Mouse (Mus musculus): ENCODE data around the gene Tox2.

The Tox2 gene

DNA sequence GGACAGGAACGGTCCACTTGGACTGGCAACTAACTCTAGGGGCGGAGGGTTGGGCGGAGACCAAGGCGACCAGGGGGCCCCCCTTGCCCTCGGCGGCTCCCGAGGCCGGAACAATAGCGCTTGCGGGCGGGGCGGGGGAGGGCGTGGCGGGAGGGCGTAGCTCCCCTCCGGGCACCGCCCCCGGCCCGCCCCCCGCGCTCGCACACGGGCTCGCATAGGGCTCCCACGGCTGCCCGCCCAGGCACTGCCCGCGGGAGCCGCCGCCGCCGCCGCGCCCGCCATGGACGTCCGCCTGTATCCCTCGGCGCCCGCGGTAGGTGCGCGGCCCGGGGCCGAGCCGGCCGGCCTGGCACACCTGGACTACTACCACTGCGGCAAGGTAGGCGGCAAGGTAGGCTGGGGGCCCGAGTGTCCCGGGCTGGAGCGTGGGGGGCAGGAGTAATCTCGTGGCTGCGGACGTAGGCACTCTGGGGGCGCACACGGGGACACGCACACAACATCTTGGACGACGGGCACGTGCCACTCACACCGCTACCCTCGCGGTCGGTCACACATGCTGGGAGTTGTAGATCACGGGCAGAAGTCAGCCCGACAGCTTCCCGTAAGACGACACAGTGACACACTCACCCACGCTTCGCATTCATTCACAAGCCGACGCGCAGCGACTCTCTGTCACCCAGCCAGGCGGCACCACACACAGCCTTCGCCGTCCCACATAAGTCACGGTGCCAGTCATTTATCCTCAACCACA lies at the start of gene Tox2:
Tox2 (plus strand) TSS at position 242 of the 751 bp plus-strand sequence.
- no peak for DNase-seq

- DNase-seq, result no peak
These were observed 48.3 kb upstream of the Tox2 start for GRCm38 (mm10) chr2:163154673-163155072.

DNA sequence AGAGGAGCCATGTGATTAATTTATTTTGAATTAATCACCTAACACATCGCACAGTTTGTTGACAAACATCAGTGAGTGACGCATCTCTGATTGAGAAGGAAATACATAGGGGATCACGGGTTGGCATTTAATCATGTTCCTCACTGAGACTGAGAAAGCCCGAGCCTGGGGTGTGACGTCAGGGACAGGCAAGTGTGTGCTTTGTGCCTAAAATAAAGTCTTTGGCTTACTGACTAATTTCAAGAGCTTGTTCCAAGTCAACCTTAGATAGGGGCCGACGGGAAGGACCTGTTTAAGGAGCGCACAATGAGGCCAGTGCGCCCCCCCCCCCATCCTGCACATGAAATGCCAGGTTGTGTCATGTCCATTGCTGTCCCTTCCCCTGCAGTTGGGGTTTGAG lies 43.9 kb upstream of the Tox2 start:
- DNase-seq, result no peak

DNA sequence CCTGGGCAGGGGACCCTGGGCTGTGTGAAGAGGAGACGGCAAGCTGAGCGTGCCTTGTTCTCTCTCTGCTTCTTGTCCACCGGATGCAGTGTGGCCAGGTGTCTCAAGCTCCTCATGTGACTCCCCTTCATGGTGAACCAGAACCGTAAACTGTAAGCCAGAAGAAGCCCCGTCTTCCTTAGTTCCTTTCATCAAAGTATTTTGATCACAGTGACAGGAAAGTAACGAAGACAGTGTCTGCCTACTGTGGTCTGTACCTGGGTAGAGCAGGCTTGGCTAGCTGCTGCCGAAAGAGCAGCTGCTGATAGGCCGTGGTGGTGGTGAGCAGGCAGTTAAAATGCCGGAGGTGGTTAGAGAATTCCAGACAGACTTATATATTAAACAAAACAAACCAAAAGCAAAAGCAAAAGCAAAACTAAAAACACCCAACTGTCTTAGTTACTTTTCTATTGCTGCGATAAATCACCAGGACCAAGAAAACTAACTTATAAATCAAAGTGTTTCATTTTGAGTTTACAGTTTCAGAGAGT lies 38.4 kb upstream of the Tox2 start:
- DNase-seq, result no peak

DNA sequence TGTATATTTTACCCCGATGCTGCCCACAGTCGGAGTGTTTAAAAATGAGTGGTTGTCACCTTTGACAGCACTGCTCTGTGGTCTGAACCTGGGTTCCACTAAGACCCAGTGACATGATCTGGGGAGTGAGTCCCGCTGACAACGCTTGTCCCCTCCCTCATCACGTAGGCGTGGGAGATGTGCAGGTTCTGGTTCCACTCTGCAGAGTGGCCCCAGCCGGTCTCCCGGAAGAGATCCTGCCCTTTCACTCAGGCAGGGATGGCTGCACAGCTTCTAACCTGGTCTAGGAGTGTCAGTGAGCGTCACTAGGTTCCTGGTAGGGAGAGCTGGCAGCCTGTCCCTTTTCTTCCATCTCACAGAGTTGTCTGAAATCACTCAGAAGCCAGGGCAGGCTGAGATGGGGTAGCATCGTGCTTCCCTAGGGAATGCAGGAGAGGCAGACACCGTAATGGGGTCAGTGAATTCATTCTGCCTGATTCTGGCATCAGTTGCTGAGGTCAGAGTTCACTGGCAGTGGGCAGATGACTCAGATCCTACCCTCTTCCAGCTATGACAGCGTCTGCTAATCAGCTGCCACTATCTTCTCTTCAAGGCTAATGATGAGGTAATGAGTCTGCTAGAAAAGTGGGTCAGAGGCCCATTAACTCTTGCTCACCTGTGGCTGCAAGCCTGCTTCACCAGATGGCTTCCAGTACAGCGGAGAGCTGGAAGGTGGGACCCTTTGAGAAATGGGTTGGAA lies 36.7 kb upstream of the Tox2 start:
- peak in 1 of 2 experiments; percentile 6 for DNase-seq

- DNase-seq, result no peak
These were observed 31.0 kb upstream of the Tox2 start for GRCm38 (mm10) chr2:163171891-163172290.

DNA sequence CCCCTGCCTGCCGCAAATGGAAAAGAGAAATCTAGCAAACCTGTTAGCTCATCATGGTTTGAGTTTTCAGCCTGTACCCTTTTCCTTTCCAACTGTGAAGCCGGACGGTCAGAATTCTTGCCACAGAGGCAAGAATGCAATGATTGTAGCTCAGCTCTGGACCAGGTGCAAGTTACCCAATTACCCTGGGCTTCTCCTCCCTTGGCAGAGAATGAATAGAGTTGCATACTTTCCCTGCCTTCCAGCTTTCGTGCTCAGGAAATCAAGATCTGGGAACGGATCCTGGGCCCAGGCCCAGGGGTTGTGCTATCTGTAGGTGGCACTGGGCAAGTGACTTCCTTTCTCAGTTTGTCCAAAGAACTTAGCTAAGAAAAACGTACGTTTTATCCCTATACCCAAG lies 28.9 kb upstream of the Tox2 start:
- DNase-seq, result no peak

GRCm38 (mm10) chr2:163175831-163176230 lies 27.1 kb upstream of the Tox2 start:
- DNase-seq, result no peak

DNA sequence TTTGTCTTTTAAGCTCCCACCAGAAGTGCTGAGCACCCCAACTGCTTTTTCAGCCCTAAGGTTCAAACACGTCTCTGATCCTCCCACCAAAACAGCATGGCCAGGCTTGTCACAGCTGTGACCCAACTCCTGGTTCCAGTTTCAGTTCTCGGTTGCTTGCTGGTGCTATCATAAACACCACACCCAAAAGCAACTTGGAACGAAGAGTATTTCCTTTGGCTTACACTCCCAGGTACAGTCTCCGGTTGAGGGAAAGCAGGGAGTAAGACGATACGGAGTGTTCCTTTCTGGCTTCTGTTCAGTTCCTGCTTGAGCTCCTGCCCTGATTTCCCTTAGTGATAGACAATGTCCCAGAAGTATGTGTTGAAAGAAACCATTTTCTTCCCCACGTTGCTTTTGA lies 26.4 kb upstream of the Tox2 start:
- DNase-seq, result no peak

GRCm38 (mm10) chr2:163187552-163187951 lies 15.4 kb upstream of the Tox2 start:
- no peak for DNase-seq

DNA sequence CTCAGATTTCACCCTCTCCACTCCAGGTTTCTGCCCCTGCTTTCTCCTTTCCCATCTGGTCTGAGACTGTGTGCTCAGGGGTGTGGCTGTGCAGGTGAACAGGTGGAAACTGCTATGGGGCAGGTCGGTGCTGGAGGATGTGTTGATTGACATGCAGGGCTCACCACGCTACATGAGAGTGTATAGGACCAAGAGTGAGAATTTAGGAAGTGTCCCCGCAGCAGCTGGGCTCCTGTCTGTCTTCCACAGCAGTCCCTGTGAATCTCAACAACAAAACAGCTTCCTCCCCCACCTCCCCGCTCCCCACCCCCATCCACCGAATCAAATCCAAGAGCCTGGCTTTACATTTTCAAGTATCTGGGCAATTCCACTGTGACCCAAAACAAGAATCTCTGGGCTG lies 13.3 kb upstream of the Tox2 start:
- no peak for DNase-seq

DNA sequence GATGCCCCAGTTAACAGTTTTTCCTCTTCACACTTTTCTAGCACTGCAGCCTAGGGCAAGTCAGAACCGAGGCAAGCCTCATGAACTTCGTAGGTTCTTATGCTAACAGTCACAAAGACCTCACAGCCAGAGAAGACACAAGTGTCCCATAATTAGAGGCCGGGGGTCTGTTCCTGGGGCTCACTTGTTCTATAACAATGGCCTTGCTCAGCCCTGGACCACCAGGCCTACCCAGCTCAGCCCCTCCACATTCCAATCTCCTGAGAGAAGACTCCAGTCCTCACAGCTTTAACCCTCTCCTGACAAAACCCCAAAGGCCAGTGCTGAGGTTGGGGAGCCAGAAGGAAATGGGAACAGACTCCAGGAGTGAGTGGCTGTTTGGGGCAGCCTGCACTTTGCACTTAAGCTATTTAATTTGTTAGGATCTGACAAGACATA lies 12.9 kb upstream of the Tox2 start:
- no peak for DNase-seq

- DNase-seq, result no peak
These were observed 10.4 kb upstream of the Tox2 start for GRCm38 (mm10) chr2:163192485-163192884.

GRCm38 (mm10) chr2:163194015-163194414 lies 8.9 kb upstream of the Tox2 start:
- DNase-seq, result no peak

- DNase-seq, result no peak
These were observed 8.4 kb upstream of the Tox2 start for GRCm38 (mm10) chr2:163194543-163194942.

GRCm38 (mm10) chr2:163195106-163195833 lies 7.7 kb upstream of the Tox2 start:
- DNase-seq, result no peak

- no peak for DNase-seq
These were observed 7.1 kb upstream of the Tox2 start for GRCm38 (mm10) chr2:163195834-163196145.

GRCm38 (mm10) chr2:163201897-163202296 lies 1.0 kb upstream of the Tox2 start:
- DNase-seq, result no peak

DNA sequence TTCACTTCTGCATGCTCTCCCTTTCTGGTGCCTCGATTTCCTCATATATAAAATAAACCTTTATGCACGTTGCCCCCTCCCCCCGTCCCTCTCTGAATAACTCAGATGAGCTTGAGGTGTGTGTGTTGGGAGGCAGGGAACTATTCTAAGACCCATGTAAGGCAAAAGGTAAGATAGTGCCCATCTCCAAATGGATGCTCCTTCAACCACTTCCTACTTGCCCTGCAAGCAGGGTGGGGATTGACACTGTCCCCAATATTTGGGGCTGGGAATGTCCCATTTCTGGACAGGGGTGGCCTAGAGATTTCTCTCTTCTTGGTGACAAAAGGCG lies 407 bp upstream of the Tox2 start:
- DNase-seq, result no peak

GRCm38 (mm10) chr2:163203635-163204547 lies 966 bp downstream of the Tox2 start:
- no peak for DNase-seq

DNA sequence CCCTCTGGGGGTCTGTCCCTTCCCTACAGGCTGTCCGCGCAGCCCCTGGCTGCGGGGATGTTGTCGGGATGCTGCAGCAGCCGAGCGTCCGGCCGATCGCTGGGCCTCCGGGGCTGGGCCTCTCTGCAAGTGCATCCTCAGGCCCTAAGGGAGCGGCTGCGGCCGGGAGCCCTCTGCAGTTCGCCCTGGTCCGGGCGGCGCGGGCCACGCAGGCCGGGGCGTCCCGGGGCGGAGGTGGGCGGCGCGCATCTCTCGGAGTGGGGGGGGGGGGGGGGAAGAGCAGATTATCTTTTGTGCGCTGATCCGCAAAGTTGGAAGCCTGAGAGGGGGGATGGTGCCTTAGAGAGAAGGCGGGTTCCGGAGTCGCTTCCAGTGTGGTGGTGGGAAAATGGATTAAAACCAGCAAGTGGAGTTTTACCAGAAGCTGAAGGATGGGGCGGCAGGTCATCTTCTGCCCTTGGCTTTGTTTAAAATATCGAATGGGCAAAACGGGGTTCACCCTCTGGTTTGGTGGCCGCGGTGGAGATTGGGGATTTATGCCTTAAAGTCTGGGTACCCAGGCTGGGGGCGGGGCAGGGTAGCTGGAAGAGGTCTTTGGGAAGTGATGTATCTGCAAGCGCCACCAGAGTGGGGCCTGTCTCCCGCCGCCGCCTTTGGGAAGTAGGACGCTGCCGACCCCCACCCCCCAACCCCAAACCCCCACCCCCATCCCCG lies 1.8 kb downstream of the Tox2 start:
- DNase-seq, result no peak

GRCm38 (mm10) chr2:163205262-163205647 lies 2.3 kb downstream of the Tox2 start:
- no peak for DNase-seq
